Mouse (Mus musculus): ENCODE results near the gene Cep57l1.

Cep57l1 gene

DNA sequence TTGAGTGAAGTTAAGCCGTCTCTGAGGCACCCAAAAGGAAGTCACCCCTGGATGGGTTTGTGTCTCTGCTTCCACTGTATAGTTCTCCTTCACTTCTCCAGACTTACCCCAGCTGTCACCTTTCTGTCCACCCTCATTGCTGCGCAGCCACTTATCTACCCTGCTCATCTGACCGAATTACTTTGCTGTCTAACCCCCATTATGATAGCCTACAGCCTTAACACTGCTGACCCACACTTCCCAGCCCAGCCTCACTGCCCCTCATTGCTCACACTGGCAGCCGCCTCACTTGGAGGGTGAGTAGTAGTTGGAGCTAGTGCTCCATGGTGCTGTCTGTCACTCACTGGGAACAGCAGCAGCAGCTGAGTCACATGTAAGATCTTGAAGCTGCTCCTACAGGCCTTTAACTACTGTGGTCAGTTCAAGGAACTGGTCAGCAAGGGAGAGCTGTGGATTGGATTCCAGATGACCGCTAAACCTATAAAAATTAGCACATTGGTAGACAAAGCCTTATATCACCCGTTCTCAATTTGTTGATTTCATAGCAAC lies 4.7 kb upstream of the Cep57l1 start:
- DNase-seq: no peak

DNA sequence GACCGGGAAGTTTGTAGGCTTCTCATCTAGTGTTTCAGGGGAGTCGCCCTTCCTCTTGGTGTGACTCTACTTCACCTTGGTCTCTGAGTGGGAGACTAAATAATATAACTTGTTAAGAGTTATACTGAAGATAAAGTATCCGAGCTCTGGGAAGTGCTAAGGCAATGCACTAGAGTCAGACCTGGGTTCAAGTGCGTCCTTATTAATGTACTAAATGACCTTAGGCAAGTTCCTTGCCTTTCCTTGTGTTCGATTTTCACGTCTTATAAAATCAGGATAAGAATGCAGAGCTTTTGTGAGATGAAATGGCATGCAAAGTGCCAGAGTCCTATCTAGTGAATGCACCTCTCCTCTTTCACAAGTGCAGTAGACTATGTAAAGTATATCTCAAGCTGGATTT lies 2.9 kb upstream of the Cep57l1 start:
- DNase-seq: no peak

DNA sequence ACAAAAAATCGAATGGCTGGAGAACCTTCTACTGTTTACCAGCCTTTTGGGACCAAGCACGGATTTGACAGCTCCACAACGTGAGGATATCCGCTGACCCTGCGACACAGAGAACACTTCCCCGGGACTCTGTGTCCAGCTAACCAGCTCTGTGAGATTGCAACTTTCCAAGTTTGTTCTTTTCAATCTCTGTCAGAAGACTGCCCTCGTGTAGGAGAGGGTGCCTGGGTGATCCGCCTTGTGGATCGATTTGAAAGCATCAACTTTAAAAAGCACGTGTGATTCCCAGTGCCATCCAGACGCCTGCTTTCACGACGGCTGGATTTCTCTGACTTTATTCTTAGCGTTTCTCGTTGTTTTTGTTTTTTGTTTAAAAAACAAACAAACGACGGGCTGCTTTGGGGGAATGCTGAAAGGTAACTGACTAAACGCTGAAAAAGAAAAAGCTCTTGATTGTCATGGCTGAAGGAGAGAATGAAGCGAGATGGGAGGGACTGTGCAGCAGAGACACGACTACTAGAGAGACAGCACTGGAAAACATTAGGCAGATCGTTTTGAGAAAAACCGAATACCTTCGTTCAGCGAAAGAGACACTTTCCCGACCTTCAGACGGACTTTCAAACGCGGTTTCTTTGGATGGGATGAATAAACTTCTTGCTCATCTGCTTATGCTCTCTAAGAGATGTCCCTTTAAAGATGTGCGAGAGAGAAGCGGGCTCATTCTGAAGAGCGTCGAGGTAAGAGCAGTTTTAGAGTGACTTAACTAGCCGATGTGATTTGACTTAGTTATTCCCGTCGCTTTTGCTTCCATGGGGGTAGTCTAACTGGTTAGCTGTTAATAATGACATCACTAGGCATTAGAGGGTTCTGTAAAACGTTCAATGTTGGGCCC lies 1.1 kb upstream of the Cep57l1 start:
- peak; percentile 22 for DNase-seq

DNA sequence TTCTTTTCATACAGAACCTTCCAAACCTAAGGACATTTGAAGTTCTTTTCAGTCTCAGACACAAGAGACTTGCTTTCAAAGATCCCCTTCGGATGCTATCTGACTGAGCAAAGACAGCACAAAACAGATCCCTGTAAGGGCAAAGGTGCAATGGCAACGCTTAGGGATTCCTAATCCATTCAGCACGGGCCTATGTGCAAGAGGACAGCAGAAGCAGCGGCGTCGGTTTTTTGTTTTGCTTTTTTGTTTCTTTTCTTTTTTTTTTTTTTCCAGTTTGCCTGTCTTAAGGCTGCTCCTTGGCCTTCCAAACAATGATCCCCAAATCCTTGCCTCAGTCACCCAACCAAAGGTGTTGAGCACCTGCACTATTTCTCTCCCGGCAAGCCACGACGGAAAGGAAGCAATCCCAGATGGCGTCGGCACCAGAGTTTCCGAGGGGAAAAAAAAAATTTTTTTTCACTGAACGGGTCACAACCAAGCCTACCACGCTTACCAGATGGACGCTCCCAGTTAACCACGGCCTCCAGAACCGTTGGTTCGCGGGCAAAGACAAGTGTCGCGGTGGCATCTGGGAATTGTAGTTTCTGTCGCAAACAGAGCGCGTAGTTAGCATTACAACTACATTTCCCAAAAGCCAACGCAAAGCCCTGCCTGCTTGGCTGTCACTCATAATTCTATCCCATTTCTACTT lies 446 bp downstream of the Cep57l1 start:
- DNase-seq: no peak

DNA sequence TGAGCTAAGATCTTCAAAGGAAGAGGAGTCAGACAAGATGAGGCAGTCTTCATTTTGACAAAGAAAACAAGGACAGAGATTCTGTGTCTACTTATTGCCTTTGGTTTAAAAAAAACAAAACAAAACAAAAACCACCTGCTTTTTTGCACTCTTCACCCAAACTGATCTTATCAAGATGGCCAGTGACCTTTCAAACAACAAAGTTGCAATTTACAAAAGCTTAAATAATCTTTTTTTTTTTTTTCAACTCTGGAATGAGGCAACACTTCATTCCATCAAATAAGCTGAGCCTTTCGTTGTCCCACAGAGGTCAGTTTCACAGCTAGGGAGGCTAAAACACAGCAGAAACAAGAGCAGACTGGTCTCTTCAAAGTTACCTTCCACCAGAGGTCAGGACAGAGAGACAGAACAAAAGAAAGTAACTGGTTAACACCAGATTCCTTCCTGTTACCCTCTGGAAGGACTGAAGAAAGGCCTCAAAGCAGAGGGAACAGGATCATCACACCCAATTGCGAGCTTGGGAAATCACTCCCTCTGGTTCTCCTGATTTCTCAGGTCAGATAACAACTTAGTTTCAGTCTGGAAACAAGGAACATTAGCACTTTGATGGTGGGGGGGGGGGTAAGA lies 3.8 kb downstream of the Cep57l1 start:
- DNase-seq: no peak

DNA sequence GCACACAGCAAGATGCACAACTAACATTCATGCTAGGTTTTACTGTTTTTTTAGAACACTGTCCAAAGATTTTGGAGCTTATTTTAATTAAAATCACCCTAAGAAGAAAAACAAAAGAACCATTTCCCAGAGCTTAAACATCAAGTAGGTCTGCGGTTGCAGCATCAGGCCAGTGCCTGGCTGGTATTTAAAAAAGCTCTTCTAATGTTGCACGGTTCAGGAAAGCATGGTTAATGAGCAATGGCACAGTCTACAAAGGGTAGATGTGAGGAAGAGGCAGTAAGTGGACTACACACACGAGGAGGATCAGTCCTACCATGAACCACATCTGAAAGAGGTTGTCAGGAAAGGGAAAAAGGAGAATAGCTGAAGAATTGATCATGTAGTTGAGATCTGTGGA lies 5.0 kb downstream of the Cep57l1 start:
- DNase-seq: no peak

DNA sequence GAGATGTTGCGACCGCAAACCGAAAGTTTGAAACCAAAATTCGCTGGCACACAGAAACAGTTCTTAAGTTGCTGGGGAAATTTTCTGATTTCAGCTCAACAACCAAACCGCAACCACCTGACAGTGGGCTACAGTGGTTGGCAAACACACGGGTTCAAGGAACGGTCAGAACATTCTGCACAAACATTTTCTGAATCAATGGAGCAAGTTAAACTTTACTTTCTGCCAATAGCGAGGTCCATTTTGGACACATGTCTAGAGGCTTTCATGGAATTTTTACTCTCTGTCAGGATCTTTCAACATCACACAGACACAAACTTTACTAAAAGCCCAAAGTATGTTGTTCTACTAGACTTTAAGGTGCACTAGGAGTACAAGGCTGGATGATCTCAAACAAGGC lies 6.2 kb downstream of the Cep57l1 start:
- DNase-seq: no peak

DNA sequence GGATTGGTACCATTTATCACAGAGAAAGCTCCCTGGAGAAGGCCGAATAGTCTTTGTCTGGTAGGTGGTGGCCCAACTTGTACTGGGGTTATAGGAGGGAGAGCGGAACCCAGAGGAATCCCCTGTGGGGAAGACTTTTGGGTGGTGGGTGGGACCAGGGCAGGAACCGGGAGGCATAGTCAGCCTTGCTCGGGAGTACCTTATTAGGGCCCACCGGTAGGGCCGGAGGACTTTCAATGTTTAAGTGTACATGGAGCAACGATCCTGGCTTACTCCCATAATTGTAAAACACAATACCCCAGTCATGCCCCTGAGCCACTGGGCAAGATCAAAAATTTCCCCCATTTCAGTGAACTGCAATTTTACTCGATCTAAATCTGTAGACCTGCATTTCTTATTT lies 12.4 kb downstream of the Cep57l1 start:
- DNase-seq: no peak

DNA sequence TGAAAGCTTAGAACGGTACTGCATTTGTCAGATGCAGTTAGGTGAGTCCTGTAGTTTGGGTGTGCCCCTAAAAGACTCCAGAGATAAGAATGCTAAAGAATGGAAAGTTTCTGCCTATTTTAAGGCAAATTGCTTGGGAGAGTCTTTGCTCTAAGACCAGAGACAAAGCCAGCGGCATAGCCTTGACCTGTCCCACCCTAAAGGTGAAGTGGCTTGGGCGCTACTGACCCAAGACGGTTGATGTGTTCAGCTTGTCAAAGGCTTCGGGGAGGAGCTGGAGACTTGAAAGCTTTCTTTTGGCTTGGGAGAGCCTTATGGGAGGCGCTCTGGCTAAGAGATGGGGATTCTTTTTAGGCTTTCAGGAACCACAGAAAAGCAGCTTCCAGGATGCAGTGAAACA lies 17.3 kb downstream of the Cep57l1 start:
- no peak for DNase-seq

DNA sequence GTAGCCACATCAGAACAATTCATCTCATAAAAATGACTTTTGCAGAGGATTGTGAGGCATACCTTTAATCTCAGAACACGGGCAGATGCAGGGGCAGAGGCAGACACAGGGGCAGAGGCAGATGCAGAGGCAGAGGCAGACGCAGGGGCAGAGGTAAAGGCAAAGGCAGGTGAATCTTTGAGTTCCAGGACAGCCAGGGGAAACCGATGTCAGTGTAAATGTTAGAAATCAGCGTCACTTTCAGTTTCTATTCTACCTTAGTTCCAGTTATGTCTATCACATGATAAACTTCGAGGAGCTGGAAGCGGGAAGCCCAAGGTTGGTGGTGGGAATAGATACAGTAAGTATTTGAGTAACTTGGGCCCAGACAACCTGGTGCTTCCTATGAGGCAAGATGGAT lies 42.4 kb downstream of the Cep57l1 start:
- no peak for DNase-seq

DNA sequence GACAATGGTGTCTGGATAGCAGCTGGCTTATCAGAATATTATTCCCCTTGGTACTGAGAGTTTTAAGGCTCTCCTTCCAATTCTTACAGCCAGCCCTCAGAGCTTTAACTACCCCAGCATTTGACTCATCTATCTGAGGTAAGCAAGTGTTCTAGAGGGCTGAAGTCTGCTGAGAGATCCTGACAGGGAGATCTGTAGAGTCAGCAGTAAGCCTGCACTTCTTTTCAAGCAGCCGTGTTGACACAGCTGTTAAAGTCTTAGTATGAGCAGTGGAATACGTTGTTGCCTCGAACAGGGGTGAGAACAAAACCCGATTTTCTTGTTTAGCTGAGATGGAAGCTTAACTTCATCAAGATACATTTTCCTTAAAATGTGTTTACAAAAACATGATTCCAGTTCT lies 43.4 kb downstream of the Cep57l1 start:
- DNase-seq: no peak

DNA sequence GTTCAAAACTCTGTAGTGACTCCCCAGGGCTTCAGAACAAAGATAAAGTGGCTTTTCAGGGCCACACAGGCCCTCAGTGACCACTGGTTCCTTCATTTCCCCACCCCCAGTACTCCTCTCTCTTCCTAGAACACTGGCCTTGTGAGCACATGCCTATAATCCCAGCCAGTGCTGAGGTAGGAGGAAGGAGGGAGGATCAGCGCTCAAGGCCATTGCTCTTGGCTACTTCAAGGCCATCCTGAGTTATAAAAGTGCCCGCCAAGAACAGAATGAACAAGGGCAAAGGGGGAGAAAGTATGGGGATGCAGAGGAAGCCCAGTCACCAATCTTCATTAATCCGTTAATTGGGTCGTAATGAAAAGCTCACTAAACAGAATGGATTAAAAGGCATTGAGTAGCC lies 44.1 kb downstream of the Cep57l1 start:
- no peak for DNase-seq

DNA sequence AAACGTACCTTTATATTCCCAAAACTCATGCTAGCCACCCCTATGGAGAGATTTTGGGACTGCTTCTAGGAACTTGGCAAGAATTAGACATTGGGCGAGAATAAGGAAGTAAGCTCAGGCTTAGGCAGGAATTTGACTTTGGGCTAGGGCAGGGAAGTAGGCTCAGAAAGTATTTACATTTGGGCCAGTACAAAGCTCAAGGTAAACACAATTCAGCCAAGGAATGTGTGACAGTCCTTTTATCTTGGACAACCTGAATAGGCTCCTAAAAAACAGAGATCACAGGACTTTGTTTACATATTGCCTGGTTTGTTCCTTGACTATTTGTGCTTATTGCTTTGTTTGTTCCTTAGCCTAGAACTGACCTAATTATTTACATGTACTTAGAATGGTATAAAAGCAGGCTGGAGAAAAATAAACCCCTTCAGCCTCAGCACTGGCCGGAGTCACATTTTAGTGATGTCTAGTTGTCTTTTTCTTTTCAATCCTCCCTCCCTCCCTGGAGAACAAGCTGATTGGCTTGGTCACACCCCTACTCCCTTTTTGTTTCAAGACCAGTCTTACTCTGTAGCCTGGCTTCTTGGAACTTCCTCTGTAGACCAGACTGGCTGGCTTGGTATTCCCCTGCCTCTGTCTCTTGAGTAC lies 45.8 kb downstream of the Cep57l1 start:
- no peak for DNase-seq

DNA sequence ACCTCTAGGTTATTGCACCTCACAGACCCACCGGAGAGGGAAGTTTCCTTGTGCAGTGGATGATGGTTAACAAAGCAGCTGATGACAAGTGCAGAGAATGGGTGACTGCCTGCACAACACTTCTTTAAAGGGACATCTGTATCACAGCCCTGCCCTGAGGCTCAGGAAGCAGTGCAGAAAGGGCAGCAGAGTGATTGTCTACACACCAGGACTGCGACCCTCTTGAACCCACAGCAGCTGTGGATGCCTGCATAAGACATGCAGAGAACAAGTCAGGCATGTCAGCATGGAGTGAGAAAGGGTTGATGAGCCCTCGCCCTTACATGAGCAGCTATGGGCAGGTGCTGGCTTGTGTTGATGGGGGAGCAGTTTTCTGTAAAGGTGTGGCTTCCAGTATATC lies 48.8 kb downstream of the Cep57l1 start:
- no peak for DNase-seq

DNA sequence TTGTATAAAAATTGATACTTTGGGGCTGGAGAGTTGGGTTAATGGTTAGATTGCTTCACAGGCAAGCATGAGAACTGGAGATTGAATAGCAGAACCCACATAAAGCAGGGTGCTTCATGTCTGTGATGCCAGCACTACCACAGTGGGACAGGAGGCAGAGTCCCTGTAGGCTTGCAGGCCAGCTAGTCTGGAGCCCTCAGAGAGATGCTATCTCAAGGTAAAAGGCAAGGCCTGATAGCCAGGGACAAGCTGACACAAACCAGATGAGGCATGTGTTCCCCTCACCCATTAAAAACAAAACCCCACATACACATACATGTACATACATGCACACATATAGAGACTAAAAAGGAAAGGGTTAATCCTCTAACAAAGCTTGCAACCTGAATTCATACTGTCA lies 51.6 kb downstream of the Cep57l1 start:
- DNase-seq: no peak

DNA sequence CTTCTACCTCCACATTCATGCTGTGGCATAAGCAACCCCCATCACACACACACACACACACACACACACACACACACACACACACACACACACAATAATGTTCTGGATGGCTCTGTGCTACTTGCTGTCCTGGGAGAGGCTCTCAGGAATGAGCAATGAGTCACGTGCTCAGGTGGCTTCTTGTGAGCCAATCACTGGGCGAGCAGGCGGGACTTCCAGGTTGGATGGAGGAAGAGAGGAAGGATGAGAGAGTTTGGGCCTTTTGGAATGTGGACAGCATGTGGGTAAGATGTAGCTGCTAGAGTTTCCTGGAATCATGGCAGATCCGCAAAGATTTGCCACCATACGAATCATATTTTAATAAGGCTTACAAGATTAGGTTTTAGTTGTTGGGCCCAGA lies 52.4 kb downstream of the Cep57l1 start:
- no peak for DNase-seq

DNA sequence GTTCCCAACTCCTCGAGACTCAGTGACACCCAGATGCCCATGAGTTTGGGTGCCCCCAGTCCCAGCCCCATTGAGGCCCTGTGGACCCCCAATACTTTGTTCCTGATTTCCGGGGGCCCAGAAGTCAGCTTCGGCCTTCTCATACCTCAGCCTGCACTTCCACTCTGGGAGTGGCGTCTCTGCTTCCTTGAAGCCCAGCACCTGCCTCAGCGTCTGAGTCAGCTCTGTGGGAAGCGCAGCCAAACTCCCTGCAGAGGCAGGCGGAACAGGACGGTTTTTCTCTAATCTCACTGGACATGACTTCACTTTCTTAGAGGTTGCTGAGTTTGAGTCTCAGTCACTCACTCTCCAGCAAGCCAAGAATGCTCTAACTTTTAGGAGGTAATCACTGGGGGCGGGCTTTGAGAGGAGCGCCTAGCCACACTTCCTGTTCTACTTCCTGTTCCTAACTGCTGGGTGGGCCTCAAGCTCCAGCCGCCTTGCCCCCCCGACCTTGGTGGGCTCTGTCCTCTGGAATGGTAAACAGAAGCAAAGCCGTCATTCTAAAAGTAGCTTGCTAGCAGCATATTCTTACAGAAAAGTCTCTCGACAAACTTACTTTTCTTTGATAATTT lies 57.7 kb downstream of the Cep57l1 start:
- no peak for DNase-seq

DNA sequence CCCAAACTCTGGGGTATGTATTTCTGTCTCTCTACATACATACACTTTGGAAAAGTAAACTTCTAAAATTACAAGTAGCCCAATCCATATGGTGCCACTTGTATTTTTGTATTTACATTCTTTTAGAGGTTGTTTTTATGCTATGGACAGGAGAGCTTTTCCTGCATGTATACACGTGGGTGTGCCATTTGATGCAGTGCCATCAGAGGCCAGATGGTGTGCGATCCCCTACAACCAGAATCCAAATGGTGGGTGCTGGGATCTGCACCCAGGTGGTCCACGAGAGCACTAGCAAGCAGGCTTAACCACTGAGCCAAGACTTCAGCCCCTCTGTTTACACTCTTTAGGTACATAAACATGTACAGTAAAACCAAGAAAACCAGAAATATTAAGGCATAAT lies 60.4 kb downstream of the Cep57l1 start:
- DNase-seq: no peak

DNA sequence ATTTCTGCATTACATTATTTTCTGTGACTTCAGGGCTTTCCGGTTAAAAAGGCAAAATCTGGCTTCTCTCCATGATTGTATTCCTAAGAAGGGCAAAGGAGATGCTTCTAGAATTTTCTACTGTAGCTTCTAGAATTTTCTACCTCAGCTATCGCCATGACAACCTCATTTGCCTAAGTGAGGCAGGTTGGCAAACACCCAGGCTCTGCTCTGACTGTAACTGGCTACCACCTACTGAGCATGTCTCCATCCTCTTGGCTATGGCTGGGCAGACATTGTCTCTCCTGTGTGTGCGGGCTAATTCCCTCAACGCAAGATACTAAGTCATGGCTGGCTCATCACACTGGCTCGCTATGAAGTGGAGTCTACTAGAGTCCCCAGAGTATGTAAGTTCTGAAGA lies 63.1 kb downstream of the Cep57l1 start:
- no peak for DNase-seq

DNA sequence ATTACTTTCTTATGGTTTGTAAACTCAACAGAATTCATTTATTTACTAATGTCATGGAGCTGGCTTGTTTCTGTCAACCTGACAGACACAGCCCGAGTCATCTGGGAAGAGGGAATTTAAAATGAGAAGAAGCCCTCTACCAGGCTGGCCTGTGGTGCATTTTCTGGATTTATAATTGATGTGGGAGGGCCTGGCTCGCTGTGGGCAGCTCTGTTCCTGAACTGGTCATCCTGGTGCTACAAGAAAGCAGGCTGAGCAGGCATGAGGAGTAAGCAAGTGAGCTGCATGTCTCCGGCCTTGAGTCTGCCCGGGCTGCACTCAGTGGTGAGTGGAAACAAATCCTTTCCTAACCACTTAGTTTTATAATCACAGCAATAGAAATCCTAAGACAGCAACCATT lies 65.7 kb downstream of the Cep57l1 start:
- DNase-seq: no peak

DNA sequence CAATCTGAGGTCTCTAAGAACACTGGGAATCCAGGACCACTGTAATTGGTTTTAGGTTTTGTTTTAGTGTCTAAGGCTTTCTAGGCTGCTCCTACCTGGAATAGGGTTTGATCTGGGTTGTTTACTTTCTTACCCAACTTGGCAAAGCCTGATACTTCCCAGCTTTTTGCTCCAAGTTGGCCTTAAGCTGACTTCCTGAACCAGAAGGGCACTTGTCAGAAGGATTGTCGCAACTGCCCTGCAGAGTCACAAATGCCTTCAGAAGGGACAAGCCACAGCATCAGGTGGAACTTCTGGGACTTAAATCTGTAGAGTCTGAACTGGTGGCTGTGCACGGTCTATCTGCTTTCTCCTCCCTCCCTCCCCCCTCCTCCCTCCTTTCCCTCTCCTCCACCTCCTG lies 69.5 kb downstream of the Cep57l1 start:
- DNase-seq: no peak

DNA sequence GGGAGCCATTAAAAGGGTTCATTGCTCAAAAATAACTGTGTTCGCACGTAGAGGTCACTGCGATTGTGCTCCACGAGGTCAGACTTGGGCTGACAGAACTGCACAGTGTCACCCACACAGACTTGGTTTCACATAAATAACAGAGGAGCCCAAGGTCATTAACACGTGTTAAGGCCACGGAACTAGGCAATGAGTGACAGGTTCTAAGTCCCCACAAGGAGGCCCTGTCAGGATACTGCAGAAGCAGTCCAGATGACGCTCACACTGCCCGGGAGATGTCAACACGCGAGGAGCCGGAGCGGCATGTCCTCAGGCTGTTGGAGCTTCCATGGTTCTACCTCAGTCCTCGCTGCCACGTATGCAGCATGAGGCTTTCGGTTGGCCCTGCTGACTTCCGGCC lies 72.4 kb downstream of the Cep57l1 start:
- no peak for DNase-seq

DNA sequence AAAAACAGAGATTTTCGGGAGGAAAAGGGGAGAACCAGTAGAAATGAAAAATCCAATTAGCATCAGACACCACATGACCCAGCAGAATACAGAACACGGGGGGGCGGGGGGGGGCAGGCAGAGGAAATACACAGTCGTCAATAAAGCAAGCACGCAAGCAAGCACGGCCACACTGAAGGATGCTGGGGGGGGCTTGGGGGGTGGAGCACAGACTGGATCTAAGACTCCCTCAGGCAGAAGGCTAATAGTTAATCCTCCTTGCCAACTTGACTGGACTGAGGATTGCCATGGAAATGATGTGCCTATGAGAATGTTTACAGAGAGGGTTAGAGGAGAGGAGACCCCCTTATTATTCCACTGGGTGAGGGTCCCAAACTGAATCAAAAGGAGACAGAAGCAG lies 74.3 kb downstream of the Cep57l1 start:
- no peak for DNase-seq
